Comparison of ENCODE assay signal across 8 mouse cellular contexts in the genomic region with DNA sequence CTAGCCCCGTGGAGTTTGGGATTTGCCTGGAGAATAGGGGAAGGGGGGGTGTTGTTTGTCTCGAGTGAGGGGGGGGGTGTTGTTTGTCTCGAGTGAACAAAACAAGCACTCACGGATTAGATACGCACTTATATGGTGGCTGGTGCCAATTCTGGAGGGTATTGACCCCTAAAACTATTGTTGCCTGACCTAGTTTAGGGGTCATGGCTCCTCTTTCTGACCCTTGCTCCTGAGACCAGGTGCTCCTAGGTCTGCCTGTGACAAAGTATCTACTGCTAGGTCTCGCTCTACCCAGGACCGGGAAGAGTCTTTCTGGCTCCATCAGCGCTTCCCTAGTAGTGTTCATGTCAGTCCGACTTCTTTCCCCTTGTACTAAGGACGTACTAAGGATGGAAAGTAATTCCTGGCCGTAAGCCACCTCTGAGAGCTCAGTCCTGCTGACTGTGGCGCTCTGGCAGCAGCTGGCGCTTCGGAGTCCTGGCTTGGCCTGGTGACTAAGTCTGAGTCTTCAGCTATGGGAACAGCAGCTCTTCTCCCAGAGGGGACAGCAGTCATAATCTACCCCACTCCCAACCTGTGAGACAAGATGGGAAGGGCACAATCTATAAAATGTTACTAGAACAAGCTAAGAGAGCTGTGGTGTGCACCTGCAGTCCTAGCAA. TPM values are rescaled to one million over a fixed set of nuclear protein-coding genes. Genes with fewer than 3 reads are reported as not detected.
DNase-seq lines count a peak whose midpoint lies in the region; ATAC-seq lines count a peak whose summit lies in the region.

No protein-coding gene starts in this region.

- no peaks in the 10 kb centered on the region for H3K36me3 ChIP-seq in forebrain, embryonic 16.5 days (ENCODE audit: control insufficient read depth, insufficient read depth)
- H3K36me3 ChIP-seq in midbrain, embryonic 13.5 days, result no peaks in the 10 kb centered on the region

- H3K9ac ChIP-seq in forebrain, embryonic 16.5 days (replicated peaks; ENCODE audit: low read depth, low read length), result peak overlapping the region; percentile 36
- H3K9ac ChIP-seq in midbrain, embryonic 13.5 days (replicated peaks), result no peak overlapping the region

- 56% methylated on average over 14 of the region's 14 CpGs for WGBS in forebrain, embryonic 16.5 days
- 74% methylated on average over 14 of the region's 14 CpGs for WGBS in midbrain, embryonic 13.5 days

- H3K27ac ChIP-seq in forebrain, embryonic 16.5 days (ENCODE audit: low read length), result peak overlapping the region; percentile 67
- H3K27ac ChIP-seq in midbrain, embryonic 13.5 days, result no peak overlapping the region

- H3K4me2 ChIP-seq in forebrain, embryonic 16.5 days (ENCODE audit: low read length), result peak overlapping the region; percentile 82
- H3K4me2 ChIP-seq in midbrain, embryonic 13.5 days (replicated peaks), result peak overlapping the region; percentile 80

- peak; percentile 34 to 48 for DNase-seq in cerebellum, postnatal 14 days
- no peak for DNase-seq in cerebellum, adult 9-11 months
- DNase-seq in heart, postnatal 36 days, result peak; percentile 63 to 70
- peak; percentile 73 to 82 for DNase-seq in kidney, postnatal 36 days
- DNase-seq in ovary, postnatal 36 days (ENCODE audit: low spot score), result no peak

- intact Hi-C loops in heart, postnatal 36 days (cut with DNase I), result loop anchor here (2.0 kb wide), 1 partner anchor 33 kb away; no protein-coding TSS in a partner anchor

- no peaks in the 10 kb centered on the region for H3K27me3 ChIP-seq in forebrain, embryonic 16.5 days (replicated peaks; ENCODE audit: control insufficient read depth, insufficient read depth, low read length)
- H3K27me3 ChIP-seq in midbrain, embryonic 13.5 days, result peaks cover 10% of the 10 kb centered on the region

- peak overlapping the region; percentile 84 for H3K4me3 ChIP-seq in forebrain, embryonic 16.5 days (replicated peaks; ENCODE audit: low read length)
- H3K4me3 ChIP-seq in midbrain, embryonic 13.5 days (replicated peaks), result no peak overlapping the region

- no peak for ATAC-seq in forebrain, embryonic 16.5 days
- ATAC-seq in midbrain, embryonic 13.5 days, result no peak
- ATAC-seq in megakaryocyte, adult 5-6 weeks (ENCODE audit: poor library complexity, severe bottlenecking), result no peak

- H3K9me3 ChIP-seq in forebrain, embryonic 16.5 days (ENCODE audit: control insufficient read depth, low read length), result no peaks in the 10 kb centered on the region
- no peaks in the 10 kb centered on the region for H3K9me3 ChIP-seq in midbrain, embryonic 13.5 days

- peaks cover 34% of the 10 kb centered on the region for H3K4me1 ChIP-seq in forebrain, embryonic 16.5 days (replicated peaks; ENCODE audit: control insufficient read depth, insufficient read depth, low read length)
- peaks cover 29% of the 10 kb centered on the region for H3K4me1 ChIP-seq in midbrain, embryonic 13.5 days (replicated peaks)

RNA-seq across cellular contexts. Expression of a gene that starts 2.7 kb away (rescaled TPM):
- polyA plus RNA-seq in forebrain, embryonic 16.5 days (2015; fragmentation: Nextera tagmentation; extraction: Ambion mirVana), result 36.5 and 42.2 TPM in 2 replicates
- total RNA-seq in heart, postnatal 36 days (2021), result 10 to 100 TPM; 23.4 to 23.5 TPM
- polyA plus RNA-seq in midbrain, embryonic 13.5 days (2015; fragmentation: Nextera tagmentation; extraction: Ambion mirVana), result 5.1 and 8.4 TPM in 2 replicates
- 1.7 and 2.3 TPM in 2 replicates for total RNA-seq in megakaryocyte, adult 5-6 weeks (2015)
- total RNA-seq in megakaryocyte, adult 5-6 weeks (2017), result 1.0 and 2.1 TPM in 2 replicates

RNA-seq across cellular contexts. Expression of a gene that starts 41.0 kb away (rescaled TPM):
- polyA plus RNA-seq in forebrain, embryonic 16.5 days (2015; fragmentation: Nextera tagmentation; extraction: Ambion mirVana), result 21.9 and 32.2 TPM in 2 replicates
- total RNA-seq in heart, postnatal 36 days (2021), result 10 to 100 TPM; 41.6 to 47.3 TPM
- 21.7 and 24.8 TPM in 2 replicates for polyA plus RNA-seq in midbrain, embryonic 13.5 days (2015; fragmentation: Nextera tagmentation; extraction: Ambion mirVana)
- total RNA-seq in megakaryocyte, adult 5-6 weeks (2015), result 22.6 and 28.8 TPM in 2 replicates
- 18.1 and 23.1 TPM in 2 replicates for total RNA-seq in megakaryocyte, adult 5-6 weeks (2017)

Comparison
In these comparisons a context has a peak if more than half of its experiments do, and no peak if none do; other contexts are left out.
1. DNase-seq: peak in cerebellum, postnatal 14 days (2 of 2), heart, postnatal 36 days (2 of 2) and kidney, postnatal 36 days (2 of 2); none in cerebellum, adult 9-11 months (single experiment) and ovary, postnatal 36 days (single experiment).
2. RNA of a gene that starts 2.7 kb away (total RNA-seq): 23.4 to 23.5 TPM in heart, postnatal 36 days; 1.0 to 2.3 TPM in megakaryocyte, adult 5-6 weeks; every median in the first group is over 4 times any median in the second.